Mouse (Mus musculus): ENCODE results near the gene Kcnma1.

GRCm38 (mm10) chr14:23966471-23966870 lies 47.8 kb downstream of the Kcnma1 start:
- TF ChIP-seq POLR2A (IDR thresholded peaks at IDR 0.05; ENCODE audit: control insufficient read depth, low read depth, low read length) (no peak), CTCF (IDR thresholded peaks at IDR 0.05; ENCODE audit: control insufficient read depth, insufficient read depth, insufficient replicate concordance, low read depth, low read length) (no peak)

Measured in testis, adult 2 months (tissue).